Mouse (Mus musculus): ENCODE measurements around the gene Dennd4a. TPM values are rescaled to one million over a fixed set of nuclear protein-coding genes. Genes with fewer than 3 reads are reported as not detected.

Dennd4a gene
- polyA plus RNA-seq, 1 experiment: 6.2 TPM

- Histone ChIP-seq H3K27me3 (ENCODE audit: control insufficient read depth) (no peaks in the 10 kb centered on the region), H3K9me3 (ENCODE audit: control insufficient read depth, low read length) (no peaks in the 10 kb centered on the region), H3K36me3 (ENCODE audit: control insufficient read depth) (peaks cover 98% of the 10 kb centered on the region), H3K4me3 (replicated peaks) (no peak overlapping the region), H3K4me1 (ENCODE audit: control insufficient read depth) (peaks cover 6% of the 10 kb centered on the region)
- TF ChIP-seq TAL1 (IDR thresholded peaks at IDR 0.05; ENCODE audit: low read length) (no peak), GATA1 (IDR thresholded peaks at IDR 0.05; ENCODE audit: low read length) (no peak)
These were observed 48.9 kb downstream of the Dennd4a start for GRCm38 (mm10) chr9:64860083-64860482.

DNA sequence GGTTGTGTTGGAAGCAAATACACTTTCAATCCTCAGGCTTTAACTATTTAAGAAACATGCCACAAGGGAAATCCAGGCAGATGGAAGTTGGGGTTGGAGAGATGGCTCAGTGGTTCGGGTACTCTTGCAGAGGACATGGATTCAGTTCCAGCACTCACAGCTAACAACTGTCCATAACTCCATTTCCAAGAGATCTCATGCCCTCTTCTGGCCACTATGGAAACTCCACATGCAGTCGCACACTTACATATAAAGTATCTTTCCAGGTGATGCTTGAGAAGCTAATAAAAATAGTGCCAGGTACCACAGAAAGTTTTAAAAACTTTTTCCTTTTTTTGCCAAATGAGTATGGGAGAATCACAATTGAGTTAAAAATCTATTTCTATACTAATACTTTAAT lies 51.5 kb downstream of the Dennd4a start:
- no peaks in the 10 kb centered on the region for H3K27me3 ChIP-seq (ENCODE audit: control insufficient read depth)
- peaks cover 99% of the 10 kb centered on the region for H3K36me3 ChIP-seq (ENCODE audit: control insufficient read depth)
- H3K4me1 ChIP-seq (ENCODE audit: control insufficient read depth): peaks cover 6% of the 10 kb centered on the region
- no peaks in the 10 kb centered on the region for H3K9me3 ChIP-seq (ENCODE audit: control insufficient read depth, low read length)
- TF ChIP-seq GATA1 (IDR thresholded peaks at IDR 0.05; ENCODE audit: low read length) (no peak), TAL1 (IDR thresholded peaks at IDR 0.05; ENCODE audit: low read length) (no peak)
- H3K4me3 ChIP-seq (replicated peaks): no peak overlapping the region

- no peak overlapping the region for H3K4me3 ChIP-seq (replicated peaks)
- peaks cover 82% of the 10 kb centered on the region for H3K36me3 ChIP-seq (ENCODE audit: control insufficient read depth)
- no peaks in the 10 kb centered on the region for H3K4me1 ChIP-seq (ENCODE audit: control insufficient read depth)
- no peaks in the 10 kb centered on the region for H3K27me3 ChIP-seq (ENCODE audit: control insufficient read depth)
- TF ChIP-seq TAL1 (IDR thresholded peaks at IDR 0.05; ENCODE audit: low read length) (no peak), GATA1 (IDR thresholded peaks at IDR 0.05; ENCODE audit: low read length) (no peak)
- no peaks in the 10 kb centered on the region for H3K9me3 ChIP-seq (ENCODE audit: control insufficient read depth, low read length)
These were observed 74.9 kb downstream of the Dennd4a start for GRCm38 (mm10) chr9:64886008-64886407.

DNA sequence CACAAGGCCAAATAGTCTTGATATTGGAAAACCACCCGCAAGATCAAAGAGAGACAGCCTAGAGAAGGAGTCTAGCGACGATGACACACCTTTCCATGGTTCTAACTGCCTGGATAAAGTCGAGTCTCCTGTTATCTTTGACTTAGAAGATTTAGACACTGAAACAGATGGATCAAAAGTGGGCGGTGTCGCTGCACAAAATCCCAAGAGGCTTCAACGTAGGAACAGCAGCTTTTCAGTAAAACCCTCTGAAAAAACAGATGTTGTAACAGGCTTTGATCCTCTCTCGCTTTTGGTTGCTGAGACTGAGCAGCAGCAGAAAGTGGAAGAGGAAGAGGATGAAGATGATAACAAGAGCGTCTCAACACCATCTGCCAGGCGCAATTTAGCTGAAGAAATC lies 85.5 kb downstream of the Dennd4a start:
- TF ChIP-seq GATA1 (IDR thresholded peaks at IDR 0.05; ENCODE audit: low read length) (no peak), TAL1 (IDR thresholded peaks at IDR 0.05; ENCODE audit: low read length) (no peak)
- Histone ChIP-seq H3K36me3 (ENCODE audit: control insufficient read depth) (peaks cover 100% of the 10 kb centered on the region), H3K9me3 (ENCODE audit: control insufficient read depth, low read length) (no peaks in the 10 kb centered on the region)

GRCm38 (mm10) chr9:64902866-64903265 lies 91.7 kb downstream of the Dennd4a start:
- Histone ChIP-seq H3K36me3 (ENCODE audit: control insufficient read depth) (peaks cover 97% of the 10 kb centered on the region), H3K4me1 (ENCODE audit: control insufficient read depth) (no peaks in the 10 kb centered on the region), H3K9me3 (ENCODE audit: control insufficient read depth, low read length) (no peaks in the 10 kb centered on the region), H3K27me3 (ENCODE audit: control insufficient read depth) (no peaks in the 10 kb centered on the region), H3K4me3 (replicated peaks) (no peak overlapping the region)
- no peak for TF ChIP-seq TAL1 (IDR thresholded peaks at IDR 0.05; ENCODE audit: low read length)
- no peak for TF ChIP-seq GATA1 (IDR thresholded peaks at IDR 0.05; ENCODE audit: low read length)

More for the DNA sequence above, 85.5 kb downstream of the Dennd4a start:
- Histone ChIP-seq H3K4me1 (ENCODE audit: control insufficient read depth) (no peaks in the 10 kb centered on the region), H3K27me3 (ENCODE audit: control insufficient read depth) (no peaks in the 10 kb centered on the region), H3K4me3 (replicated peaks) (no peak overlapping the region)

DNA sequence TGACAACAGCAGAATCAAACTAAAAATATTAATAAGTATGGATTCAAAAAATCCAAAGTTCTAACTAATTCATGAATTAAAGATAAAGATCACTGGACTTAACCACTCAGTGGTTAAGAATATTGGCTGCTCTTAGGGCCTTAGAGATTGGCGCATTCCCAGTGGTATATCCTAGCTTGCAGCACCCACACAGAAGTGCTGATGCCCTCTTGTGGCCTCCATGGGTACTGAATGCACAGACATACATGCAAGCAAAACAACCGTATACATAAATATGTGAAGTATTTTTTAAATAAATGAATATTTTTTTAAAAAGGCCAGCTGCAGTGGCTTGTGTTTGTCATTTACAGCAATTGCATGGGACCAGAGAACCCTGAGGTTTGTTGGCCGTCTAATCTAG lies 92.2 kb downstream of the Dennd4a start:
- H3K36me3 ChIP-seq (ENCODE audit: control insufficient read depth): peaks cover 97% of the 10 kb centered on the region
- H3K4me3 ChIP-seq (replicated peaks): no peak overlapping the region
- H3K9me3 ChIP-seq (ENCODE audit: control insufficient read depth, low read length): no peaks in the 10 kb centered on the region
- no peaks in the 10 kb centered on the region for H3K4me1 ChIP-seq (ENCODE audit: control insufficient read depth)
- H3K27me3 ChIP-seq (ENCODE audit: control insufficient read depth): no peaks in the 10 kb centered on the region
- no peak for TF ChIP-seq TAL1 (IDR thresholded peaks at IDR 0.05; ENCODE audit: low read length)
- no peak for TF ChIP-seq GATA1 (IDR thresholded peaks at IDR 0.05; ENCODE audit: low read length)

GRCm38 (mm10) chr9:64904917-64905640 lies 93.9 kb downstream of the Dennd4a start:
- no peaks in the 10 kb centered on the region for H3K4me1 ChIP-seq (ENCODE audit: control insufficient read depth)

GRCm38 (mm10) chr9:64907441-64907840 lies 96.3 kb downstream of the Dennd4a start:
- Histone ChIP-seq H3K36me3 (ENCODE audit: control insufficient read depth) (peaks cover 95% of the 10 kb centered on the region), H3K9me3 (ENCODE audit: control insufficient read depth, low read length) (no peaks in the 10 kb centered on the region), H3K27me3 (ENCODE audit: control insufficient read depth) (no peaks in the 10 kb centered on the region), H3K4me3 (replicated peaks) (no peak overlapping the region), H3K4me1 (ENCODE audit: control insufficient read depth) (no peaks in the 10 kb centered on the region)
- TF ChIP-seq GATA1 (IDR thresholded peaks at IDR 0.05; ENCODE audit: low read length): no peak
- no peak for TF ChIP-seq TAL1 (IDR thresholded peaks at IDR 0.05; ENCODE audit: low read length)

More at GRCm38 (mm10) chr9:64904917-64905640, 93.9 kb downstream of the Dennd4a start:
- no peak for TF ChIP-seq GATA1 (IDR thresholded peaks at IDR 0.05; ENCODE audit: low read length)
- TF ChIP-seq TAL1 (IDR thresholded peaks at IDR 0.05; ENCODE audit: low read length): no peak
- H3K36me3 ChIP-seq (ENCODE audit: control insufficient read depth): peaks cover 95% of the 10 kb centered on the region
- H3K9me3 ChIP-seq (ENCODE audit: control insufficient read depth, low read length): no peaks in the 10 kb centered on the region
- H3K27me3 ChIP-seq (ENCODE audit: control insufficient read depth): no peaks in the 10 kb centered on the region
- no peak overlapping the region for H3K4me3 ChIP-seq (replicated peaks)

DNA sequence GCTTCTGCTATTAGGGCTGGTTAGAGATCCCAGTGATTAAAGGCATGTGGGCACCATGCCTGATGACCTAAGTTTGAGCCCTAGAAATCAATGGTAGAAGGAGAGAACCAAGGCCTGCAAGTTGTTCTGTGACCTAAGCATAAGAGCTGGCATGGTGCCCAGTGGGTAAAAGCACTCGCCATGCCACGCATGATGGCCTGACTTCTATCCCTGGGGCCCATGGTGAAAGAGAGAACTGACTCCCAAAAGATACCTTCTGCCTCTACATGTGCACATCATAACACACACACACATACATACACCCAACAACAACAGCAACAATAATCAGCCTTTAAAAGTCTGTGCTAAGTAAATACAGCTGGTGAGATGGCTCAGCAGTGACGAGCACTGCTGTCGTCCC lies 102.3 kb downstream of the Dennd4a start:
- TF ChIP-seq GATA1 (IDR thresholded peaks at IDR 0.05; ENCODE audit: low read length) (no peak), TAL1 (IDR thresholded peaks at IDR 0.05; ENCODE audit: low read length) (no peak)
- Histone ChIP-seq H3K9me3 (ENCODE audit: control insufficient read depth, low read length) (peaks cover 4% of the 10 kb centered on the region; the same call in 1 of the 2 replicates), H3K4me1 (ENCODE audit: control insufficient read depth) (peaks cover 3% of the 10 kb centered on the region), H3K27me3 (ENCODE audit: control insufficient read depth) (no peaks in the 10 kb centered on the region), H3K36me3 (ENCODE audit: control insufficient read depth) (peaks cover 97% of the 10 kb centered on the region), H3K4me3 (replicated peaks) (no peak overlapping the region)
